Mouse (Mus musculus) spleen, postnatal 4 days (tissue): ENCODE measurements at regions not wholly inside any gene's neighbourhood (a gene's known extent, or its start where the extent isn't known, plus 50 kb on each side); places are given as distances from the start of the nearest gene placed in this dataset.

ENCODE experiments used
- DNase-seq, 2 experiments: peaks; one replicate each; pipeline ENCODE4 v3.0.0; 2022; ENCODE audit warnings: low spot score in 2 of 2

- no peak for DNase-seq
These were observed 133.2 kb downstream of the Klf5 start for GRCm38 (mm10) chr14:99431697-99432096.

GRCm38 (mm10) chr14:99434645-99435044, 136.2 kb downstream of the Klf5 start:
- no peak for DNase-seq

GRCm38 (mm10) chr14:99435512-99435911, 137.0 kb downstream of the Klf5 start:
- no peak for DNase-seq

- no peak for DNase-seq
These were observed 137.6 kb downstream of the Klf5 start for GRCm38 (mm10) chr14:99436051-99436450.

DNA sequence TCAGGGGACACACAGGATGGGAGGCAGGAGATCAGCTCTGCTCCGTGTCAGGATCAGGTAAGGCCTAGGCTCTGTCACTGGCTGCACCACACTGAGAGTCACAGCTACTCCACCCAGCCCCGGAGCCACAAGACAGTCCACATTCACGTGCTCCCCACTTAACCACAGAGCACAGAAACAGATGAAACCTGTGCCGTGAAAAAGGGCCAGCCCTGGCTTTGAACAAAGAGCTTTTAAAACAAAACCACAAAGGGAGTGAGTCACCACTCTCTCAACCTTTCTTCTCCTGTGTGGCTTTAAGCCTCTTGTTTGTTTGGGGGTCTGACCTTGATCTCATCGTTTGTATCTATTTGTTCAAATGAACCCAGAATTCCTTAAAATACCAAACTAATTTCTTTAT, 150.6 kb downstream of the Klf5 start:
- DNase-seq: no peak

GRCm38 (mm10) chr14:99449870-99450269, 151.4 kb downstream of the Klf5 start:
- DNase-seq: no peak

DNA sequence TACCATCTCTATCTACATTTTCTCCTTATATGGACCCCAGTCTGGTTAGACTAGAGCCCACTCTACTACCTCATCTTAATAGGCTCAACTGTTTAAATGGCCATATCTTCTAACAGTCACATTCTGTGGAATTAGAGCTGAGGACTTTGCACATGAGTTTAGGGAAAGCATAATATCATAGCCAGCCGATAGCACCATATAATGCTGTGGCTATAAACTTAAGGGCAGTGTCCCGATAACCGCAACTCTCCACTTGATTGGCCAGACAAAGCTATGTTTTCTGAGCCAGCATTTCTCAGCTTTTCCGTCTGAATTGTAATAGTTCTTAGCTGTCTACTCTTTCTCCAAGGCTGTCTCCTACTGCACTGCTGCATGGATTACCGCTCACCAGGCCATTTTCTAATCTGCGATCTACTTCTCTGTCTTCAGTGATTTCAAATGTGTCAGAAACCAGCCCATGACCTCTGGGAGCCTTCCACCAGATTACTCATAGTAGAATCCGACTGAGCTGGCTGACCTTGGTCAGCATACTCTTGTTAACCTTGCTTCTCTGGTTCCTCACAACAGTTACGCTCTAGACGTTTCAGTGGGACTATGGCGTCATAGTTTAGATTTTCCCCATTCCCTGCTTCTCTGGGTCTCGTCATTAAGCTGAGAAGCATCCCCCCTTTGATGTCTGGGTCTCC, 152.8 kb downstream of the Klf5 start:
- no peak for DNase-seq

GRCm38 (mm10) chr14:99453916-99454315, 155.4 kb downstream of the Klf5 start:
- no peak for DNase-seq

DNA sequence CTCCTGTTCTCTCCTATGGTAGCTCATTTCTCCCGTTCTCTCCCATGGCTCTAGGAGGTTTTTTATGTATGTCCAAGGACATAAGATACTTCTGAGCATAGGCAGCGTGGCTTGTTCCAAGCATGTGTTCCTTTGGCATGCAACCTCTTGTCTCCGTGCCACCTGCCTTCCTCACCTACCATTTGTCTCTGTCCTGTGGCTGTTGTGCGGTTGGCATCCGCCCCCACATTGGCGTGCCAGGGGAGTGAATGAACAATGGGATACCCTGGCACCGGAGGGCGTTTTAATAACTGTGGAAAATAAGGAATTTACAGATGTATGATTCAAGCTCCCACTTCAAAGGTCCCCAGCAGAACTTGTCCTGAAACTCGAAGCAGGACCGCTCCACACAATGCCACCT, 158.1 kb downstream of the Klf5 start:
- DNase-seq: no peak

DNA sequence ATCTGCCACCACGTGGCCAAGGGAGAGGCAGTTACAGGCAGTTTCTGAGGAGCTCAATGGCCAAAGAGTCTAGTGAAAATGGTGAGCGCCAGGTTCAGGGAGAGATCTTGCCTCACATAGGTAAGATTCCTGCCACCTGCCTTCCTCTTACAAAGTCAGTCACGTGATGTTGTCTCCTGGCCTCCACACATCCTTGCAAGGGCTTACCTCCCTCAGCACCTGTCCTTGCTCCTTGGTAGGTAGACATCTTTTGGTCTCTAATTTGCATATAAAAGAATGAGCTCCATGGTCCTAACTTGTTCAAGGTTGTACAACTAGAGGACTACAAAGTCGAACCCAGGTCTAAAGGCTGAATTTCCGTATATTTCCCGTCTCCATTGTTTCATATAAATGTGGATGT, 159.1 kb downstream of the Klf5 start:
- DNase-seq: no peak

DNA sequence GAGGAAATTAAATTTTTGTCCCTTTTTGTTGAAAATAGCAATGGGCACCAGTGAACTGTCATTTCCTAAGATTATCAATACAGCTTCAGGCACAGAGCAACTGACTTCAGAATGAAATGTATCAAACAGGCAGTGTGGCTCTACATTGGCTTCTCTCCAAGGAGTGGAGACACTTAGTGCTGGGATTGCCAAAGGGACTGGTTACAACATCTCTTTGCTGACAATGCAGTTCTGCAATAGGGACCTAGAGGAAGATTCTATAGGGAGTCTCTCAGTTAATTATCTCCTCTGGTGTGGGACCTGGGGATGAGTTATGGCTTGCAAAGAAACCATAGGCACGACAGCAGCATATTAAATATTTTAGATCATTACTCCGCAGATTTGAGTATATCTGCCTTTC, 173.6 kb downstream of the Klf5 start:
- no peak for DNase-seq

GRCm38 (mm10) chr14:99475271-99475670, 176.8 kb downstream of the Klf5 start:
- DNase-seq: no peak

GRCm38 (mm10) chr14:99480325-99481077, 182.0 kb downstream of the Klf5 start:
- no peak for DNase-seq

- DNase-seq: no peak
These were observed 189.5 kb downstream of the Klf5 start for GRCm38 (mm10) chr14:99487981-99488380.

DNA sequence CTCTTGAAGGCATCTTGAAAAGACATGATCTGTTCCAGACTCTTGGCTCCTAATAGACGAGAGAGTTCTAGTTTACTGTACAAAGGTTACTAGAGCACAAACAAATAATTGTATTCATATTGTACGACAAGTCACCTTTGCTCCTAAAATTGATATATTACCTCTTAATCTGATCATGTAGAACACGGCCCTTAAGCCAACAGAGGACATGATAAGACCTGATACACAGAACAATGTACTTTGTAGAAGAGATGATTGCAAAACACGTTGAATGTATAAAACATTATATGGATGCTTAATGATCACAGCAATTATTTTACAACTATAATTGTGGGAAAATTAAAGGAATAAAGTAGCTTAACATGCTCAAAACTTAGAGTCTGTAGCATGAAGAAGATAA, 194.7 kb downstream of the Klf5 start:
- DNase-seq: no peak

GRCm38 (mm10) chr14:99493659-99494058, 195.2 kb downstream of the Klf5 start:
- DNase-seq: no peak

GRCm38 (mm10) chr14:99499502-99500266, 201.2 kb downstream of the Klf5 start:
- DNase-seq: no peak

DNA sequence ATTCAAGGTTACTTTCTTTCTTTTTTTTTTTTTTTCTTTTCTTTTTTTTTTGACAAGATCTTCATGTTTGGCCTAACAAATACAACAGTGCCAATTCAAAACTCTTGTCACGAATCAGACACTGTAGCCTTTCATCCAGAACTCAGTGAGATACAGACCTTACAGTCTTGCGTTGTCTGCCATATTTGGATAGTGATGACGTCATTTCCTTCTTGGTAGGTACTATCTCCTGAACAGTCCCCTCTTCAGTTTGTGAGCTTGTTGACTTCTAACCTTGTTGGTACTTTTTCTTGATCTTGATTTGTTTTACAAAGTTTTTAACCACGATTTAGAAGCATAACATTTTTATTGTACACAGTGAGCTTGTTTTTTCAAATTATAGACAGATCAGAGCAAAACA, 206.4 kb downstream of the Klf5 start:
- DNase-seq: no peak

DNA sequence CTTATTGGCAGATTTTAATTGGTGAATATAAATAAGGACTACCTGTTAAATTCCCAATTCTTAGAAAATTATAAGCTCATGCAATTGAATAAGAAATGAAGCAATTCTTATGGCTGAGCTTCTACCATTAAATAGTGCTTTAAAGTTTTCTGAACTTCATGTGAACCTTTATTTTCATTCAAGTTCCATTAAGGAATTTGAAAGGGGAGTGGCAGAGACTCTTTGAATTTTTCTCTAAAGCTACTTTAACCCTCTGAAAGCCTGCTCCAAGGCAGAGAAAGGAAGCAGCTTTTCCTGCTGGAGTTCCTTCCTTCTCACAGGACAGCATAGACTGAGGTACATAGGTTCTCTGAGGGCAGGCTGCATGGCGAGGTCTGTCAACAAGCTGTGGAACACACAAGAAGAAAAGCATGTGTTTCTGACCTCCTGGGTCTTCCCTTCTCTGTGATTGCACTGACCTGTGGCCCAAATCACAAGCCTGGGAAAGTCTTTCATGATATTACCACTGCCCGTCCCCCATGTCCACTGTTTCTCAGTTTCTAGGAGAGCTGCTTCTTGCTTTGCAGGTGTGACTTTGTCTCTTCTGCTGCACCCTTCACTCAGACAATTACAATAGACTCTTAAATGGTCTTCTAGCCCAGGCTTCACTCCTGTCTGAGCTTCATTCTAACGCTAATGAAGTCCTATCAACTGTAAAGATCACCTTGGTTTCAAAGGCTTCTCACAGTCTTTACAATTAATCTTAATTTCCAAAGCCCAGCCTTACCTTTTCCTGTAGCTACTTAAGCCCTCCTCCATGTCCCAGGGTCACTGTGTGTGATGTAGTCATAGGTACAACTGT, 211.4 kb downstream of the Klf5 start:
- DNase-seq: no peak

DNA sequence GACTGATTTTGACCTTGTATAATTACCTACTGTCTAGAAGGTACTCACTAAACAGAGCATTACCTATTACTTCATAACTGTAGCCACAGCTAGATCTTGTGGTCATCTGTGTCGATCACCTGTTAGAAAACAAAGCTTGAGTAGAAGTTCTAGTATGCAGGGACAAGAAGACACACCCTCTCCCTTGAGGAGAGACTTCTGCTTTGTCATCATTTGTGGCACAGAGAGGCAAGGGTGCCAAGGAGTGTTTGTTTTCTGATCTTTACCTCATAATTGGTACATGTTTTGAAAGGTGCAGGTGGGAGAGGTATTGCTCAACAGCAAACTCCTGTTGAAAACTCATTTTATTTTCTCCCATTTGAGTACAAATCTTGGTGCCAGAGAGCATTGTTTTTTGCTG, 217.0 kb downstream of the Klf5 start:
- no peak for DNase-seq

DNA sequence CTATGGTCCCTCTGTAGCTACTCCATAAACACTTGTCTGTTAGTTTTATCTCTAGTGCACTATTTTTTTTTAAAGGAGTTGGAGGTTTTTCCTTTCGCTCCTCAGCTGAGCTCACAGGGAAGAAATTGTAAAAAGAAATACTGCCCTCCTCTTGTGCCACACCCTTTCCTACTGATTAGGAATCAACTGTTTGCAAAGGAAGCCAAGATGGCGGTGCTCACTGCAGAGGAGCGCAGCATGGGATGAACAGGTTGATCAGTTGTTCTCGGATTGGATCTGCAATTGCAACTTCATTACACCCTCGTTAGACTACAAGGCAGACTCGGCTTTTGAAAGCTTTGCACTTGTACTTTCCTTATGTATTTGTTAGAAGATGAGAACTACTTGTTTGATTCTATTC, 218.2 kb downstream of the Klf5 start:
- DNase-seq: no peak

GRCm38 (mm10) chr14:99520343-99520742, 221.9 kb downstream of the Klf5 start:
- no peak for DNase-seq
